Mouse (Mus musculus) monocyte, adult 5-6 weeks (primary cell): ENCODE measurements around the gene Col4a3bp. TPM values are rescaled to one million over a fixed set of nuclear protein-coding genes. Genes with fewer than 3 reads are reported as not detected.
A peak's percentile ranks its signal among the peaks of the same experiment; 100 is the strongest.

Experiments used
- ATAC-seq: fragments of 153-309, 156-312 bp; replicated peaks from 2 replicates; pipeline ENCODE4 v1.8.0; 2017; ENCODE audit warnings: mild to moderate bottlenecking; ENCODE audit not compliant: low TSS enrichment, insufficient number of reproducible peaks, severe bottlenecking, poor library complexity, low FRiP score
- total RNA-seq: library from RNA; stranded (forward); fragments of 200-1000, 200-491, 200-594 nt; gene quantifications from 3 replicates; pipeline ENCODE4 v1.2.3, GENCODE M21; 2017

Col4a3bp gene
- total RNA-seq = 65.6 to 111 TPM (median 93.7 TPM) in 3 replicates

DNA sequence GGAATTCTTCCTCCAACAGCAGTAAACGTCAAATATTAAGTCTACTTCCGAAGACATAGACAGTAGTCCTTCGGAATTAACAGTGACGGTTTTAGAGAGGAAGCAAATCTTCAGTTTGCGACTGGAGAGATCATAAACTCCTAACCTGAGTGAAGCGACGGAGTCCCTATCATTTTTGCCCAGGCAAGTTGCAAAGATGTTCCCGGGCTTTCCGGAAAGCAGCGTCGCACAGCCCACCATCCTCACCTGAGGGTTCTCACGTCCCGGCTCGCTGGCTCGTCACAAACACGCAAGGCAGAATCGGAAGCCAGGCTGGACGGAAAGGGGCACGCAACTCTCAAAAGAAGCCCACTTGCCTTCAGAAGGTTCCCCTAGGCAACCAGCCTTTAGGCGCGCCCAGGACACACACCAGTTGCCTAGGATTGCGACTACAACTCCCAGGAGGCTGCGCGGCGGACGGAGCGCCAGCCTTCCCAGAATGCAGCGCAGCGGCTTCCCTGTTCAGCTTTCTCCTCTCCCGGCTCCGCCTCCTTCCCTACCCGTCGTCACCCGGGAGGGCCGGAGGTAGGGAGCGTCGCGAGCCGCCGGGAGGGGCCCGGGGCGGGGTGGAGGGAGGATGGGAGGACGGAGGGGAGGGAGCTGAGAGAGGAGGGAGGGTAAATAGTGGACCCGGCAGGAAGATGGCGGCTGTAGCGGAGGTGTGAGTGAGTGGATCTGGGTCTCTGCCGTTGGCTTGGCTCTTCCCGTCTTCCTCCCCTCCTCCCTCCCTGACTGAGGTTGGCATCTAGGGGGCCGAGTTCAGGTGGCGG is at the start of gene Col4a3bp, which contains the start of gene Polk:
Col4a3bp (plus strand) TSS at position 538 of the 809 bp plus-strand sequence.
Polk (minus strand) TSS at position 499 of the 809 bp plus-strand sequence.
- ATAC-seq = peak; percentile 98

DNA sequence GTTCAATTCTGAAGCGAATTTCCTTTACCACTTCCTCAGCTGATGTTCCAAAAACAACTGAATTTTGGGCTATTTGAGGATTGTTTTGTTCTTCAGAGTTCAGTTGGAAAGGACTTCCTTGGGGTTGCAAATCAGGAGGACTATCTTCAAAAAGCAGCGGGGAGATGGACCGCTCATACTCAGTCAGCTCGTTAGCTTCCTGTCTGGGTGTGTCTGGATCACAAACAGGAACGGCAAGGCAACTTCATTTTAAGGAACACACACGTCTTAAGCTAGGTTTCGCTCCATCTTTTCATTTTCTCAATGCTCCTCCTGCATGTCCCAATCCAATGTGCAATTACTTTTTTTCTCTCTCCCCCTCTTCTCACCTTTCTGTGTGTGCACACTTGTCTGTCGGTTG is 45.8 kb upstream of the Col4a3bp start:
- ATAC-seq = peak; percentile 27; the same call in 1 of the 2 replicates

DNA sequence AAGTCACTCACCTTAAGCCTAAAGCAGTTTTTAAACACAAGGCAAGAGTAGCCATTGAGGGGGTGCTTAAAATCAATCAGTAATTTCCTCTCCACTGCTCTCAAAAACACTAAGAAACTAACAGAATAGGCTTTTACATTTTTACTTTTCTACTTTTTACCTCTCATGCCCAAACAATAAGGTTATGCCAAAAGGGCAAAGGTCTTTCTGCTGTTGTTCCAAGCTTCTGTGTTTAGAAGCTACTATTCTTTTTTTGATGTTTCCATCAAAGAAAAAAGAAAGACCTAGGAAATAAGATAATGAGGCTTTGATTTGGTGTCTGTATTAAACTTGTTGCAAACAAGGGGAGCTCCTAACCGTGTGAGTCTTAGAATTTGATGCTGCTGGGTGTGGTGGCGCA is 42.5 kb upstream of the Col4a3bp start:
- ATAC-seq = no peak

DNA sequence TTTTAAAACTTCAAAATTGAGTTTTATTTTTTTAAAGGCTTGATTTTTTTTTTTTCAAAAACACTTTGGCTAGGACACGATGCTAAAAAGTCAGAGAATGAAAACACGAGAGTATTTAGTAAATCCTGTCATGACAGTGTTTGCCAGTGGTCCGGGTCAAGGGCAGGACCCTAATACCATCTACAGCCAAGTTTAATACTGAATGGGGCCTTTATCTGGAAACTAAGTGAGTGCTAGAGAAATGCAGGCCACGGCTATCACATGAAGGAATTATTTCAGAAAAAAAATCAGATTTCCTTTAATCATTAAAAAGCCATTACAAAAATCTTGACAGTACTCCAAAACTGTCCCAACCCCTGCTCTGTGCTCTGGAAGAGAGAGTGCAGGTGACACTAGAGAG is 36.8 kb upstream of the Col4a3bp start:
- no peak for ATAC-seq

DNA sequence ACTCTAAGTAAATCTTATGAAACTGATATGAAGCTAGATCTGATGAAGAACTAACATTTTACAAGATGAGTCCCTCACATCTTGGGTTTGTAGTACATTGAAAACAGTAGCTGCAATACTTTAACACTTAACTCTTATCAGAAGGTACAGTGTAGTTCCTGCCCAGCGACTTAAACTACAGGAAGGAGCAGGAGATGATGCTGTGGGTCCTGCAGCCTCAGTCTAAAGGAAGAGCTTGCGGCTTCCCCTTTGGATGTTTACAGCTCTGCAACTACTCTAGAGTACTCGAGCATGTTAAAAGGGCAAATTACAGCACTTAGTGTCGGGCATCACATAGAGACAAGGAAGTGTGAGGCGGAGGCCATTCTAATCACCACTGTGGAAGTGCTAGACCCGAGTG is 36.1 kb upstream of the Col4a3bp start:
- ATAC-seq = 0 out of 2 replicates have a peak, but pooled peaks have one; percentile 34

DNA sequence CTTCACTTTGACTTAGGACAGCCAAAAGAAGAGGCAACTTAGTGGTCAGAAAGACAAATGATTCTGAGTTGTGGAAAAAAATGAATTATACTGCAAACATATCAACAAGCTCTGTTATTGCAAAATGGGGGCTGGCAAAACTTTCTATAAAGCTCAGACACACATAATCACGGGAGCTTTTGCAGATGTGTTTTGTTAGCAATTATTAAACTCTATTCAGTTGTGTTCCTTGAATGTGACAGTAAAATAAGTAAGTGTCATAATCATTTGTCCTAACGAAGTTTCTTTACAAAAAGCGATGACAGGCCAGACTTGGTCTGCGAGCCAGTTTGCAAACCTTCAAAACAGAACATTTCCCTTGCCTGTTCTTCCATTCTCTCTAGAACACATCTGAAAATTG is 34.9 kb upstream of the Col4a3bp start:
- no peak for ATAC-seq

DNA sequence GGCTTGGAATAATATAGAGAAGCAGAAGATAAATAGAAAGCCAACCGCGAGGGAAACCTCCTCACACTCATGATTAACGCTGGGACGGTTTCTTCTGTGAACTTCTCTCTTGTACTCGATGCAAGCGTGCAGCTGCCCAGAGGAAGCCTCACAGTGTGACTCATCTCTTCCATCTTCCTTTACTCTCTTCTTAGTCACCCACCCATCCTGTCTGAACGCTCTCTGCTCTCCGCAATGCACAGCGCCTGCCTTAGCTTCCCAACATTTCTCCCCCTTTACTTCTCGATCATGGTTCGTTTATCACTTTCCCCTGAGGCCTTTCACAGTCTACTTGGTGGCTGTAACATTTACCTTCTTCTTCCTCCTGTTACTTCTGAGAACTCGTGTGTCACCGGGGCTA is 31.8 kb upstream of the Col4a3bp start:
- ATAC-seq = peak; percentile 69

DNA sequence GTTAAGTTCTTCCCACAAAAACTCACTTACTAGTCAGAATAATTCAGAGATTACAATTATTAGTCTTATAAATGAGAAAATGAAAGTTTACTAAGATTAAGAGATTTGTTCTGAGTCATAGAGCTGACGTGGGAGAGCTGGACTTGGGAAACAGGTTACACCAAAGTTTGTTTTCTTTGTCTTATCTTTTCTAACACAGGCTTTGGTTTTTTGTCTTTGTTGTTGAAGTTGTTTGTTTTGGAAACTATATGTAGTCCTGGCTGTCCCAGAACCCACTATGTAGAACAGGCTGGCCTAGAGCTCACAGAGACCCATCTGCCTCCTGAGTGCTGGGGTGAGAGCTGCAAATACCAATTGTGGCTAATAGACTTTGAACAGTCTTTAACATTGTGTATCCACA is 31.2 kb upstream of the Col4a3bp start:
- ATAC-seq = no peak

DNA sequence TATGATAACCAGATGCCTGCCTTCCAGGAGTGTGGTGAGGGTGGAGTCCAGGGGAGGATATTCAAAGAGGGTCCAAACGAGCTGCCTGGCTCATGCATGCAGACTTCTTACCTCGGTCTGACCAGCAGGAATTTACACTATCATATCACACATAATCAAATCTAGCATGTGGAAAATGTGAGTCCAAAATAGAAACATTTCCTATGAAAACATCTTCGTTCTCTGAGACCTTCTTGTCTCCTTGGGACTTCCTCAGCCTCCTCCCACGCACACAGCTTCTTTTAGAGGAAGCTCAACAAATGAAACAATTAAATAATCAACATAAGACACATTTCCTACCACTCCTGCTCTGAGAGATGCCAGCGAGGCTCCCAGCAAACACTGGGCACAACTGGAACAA is 30.5 kb upstream of the Col4a3bp start:
- ATAC-seq = no peak

DNA sequence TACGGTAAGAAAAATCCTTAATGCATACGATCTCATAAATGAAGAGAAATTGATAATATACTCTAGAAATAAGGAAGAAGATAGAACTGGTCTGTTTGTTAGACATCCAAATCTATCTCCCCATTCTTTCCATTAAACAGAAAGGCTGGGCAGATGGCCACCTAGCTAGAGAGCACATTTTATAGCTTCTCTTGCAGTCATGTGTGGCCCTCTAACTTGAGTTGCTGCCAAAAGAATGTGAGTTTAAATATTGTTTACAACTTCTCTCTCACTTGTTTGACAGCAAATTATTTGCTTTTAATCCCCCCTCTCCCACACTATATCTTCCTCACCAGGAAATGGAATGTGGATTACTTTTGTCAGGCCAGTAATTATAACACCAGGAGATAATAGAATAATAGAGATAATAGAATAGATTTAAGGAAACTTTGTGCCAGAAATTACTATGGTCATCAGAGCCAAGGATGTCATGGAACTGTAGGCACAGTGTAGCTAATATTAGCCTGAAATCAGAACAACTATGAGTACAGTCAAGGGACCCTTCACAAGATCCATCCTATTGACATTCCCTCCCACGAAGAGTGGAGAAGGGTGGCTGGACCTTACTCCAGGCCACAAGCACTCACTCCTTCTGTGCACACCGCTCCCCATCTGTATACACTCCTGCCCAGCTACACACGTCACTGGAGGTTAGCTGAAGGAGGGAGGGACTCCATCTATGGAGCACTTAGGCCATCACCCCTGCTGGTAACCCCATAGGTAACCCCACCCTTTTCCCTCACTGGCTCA is 28.1 kb upstream of the Col4a3bp start:
- no peak for ATAC-seq

DNA sequence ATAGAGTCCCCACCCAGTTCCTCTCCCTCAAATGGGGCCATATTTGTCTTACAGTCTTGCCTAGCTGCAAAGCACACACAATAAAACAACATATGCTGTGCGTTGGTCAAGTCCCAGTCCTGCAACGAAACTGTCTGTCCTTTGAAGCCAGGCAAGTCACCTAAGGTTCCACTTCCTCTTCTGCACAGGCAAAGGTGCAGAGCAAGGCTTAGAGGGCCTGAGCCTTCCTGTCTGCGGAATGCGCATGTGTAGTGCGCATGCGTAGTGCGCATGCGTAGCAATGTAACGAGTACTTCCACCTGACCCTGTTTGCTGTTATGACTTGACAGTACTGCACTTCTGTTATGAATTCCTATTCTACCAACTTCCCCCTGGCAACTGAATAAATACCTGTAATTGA is 26.2 kb upstream of the Col4a3bp start:
- no peak for ATAC-seq

DNA sequence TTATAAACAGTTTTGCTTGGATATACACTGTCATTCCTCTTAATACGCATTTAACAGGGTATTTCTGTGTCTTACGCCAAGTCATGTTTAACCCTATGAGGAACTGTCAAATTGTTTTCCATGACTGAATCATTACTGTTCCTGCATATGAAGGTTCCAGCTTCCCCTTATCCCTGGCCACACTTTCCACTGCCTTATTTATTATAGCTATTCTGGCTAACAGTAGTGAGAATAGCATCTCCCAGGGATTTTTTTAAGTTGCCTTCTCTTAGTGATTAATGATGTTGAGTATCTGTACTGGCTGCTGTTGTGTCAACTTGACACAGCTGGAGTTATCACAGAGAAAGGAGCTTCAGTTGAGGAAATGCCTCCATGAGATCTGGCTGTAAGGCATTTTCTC is 25.1 kb upstream of the Col4a3bp start:
- ATAC-seq = no peak

DNA sequence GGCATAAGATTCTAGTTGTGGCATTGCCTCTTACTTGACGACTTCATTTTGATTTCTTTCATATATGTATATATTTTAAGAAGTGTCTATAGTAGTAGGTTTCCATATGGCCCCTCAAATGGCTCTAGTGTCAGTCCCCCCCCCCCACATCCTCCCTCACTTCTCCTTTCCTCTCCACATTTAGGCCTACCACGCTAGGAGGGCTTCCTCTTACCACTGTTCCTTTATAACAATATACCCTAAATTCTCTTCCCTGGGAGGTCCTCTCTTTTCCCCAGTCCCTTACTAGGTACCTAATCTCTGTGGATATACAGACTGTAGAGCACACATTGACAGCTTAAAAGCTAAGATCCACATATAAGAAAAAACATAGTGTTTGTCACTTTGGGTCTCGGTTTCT is 21.1 kb upstream of the Col4a3bp start:
- no peak for ATAC-seq

DNA sequence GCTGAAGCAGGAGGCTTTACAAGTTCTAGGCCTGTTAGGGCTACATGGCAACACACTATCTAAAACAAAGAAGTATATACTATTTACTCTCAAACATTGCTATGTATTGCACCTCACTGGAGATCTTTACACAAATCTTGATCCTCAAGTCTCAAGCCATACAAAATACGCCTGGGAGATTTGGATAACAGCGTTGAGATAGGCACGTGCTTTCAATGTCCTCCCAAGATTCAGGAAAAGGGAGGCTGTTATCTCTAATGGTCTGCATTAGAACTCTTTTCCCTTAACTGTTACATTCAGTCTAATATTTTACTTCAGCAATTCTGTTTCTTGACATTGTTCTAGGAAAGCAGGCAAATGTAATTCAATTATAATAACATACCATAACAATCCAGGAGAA is 15.4 kb upstream of the Col4a3bp start:
- no peak for ATAC-seq

DNA sequence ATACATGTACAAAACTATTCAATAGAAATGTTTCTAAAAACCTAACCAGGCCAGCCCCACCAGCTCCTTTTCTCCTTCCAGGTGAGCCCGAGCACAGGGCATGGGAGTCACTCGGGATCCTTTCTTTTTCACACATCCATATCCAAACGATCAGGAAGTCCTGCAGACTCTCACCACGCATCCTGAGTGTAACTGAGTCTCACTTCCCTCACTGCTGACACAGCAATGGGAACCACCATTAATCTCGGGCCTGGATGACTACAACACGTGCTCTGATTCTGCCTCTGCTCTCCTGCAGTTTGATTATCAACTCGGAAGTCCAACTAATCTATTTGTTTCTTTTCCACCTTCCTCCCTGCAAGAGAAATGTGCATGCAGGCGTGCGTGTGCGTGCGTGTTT is 14.6 kb upstream of the Col4a3bp start:
- ATAC-seq = no peak

DNA sequence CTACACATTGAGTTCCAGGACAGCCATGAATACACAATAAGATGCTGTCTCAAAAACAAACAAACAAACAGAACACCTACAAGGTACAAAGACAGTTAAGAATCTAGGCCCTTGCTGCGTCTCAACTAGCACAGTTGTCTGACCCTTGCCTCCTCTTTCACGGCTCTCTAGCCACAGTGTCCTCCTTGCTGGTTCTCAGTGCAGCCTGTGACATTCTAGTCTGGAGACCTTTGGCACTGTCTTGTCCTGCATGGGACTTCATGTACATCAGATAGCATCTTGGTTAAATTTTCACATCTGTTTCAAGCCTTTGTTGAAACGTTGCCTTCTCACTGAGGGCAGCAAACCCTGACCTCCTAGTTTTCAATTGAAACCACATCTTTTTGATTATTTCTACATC is 13.6 kb upstream of the Col4a3bp start:
- ATAC-seq = no peak

DNA sequence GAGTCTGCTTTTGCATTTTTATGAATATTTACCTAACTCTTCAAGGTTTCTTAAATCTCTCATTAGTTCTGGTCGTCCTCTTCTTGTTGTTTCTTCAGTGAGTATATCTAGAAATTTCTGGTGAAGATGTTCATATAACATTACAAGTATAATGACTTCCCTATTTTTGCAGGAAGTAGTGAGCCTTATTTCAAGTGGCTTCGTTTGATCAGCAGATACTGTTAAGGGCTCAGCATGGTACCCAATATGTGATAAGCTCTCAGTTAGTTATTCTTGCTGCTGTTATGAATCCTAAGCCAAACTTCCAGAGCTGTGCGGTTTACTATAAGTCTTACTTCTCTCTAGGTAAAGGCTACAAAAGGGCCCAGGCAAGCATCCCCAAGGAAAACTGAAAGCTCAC is 12.9 kb upstream of the Col4a3bp start:
- ATAC-seq = no peak

DNA sequence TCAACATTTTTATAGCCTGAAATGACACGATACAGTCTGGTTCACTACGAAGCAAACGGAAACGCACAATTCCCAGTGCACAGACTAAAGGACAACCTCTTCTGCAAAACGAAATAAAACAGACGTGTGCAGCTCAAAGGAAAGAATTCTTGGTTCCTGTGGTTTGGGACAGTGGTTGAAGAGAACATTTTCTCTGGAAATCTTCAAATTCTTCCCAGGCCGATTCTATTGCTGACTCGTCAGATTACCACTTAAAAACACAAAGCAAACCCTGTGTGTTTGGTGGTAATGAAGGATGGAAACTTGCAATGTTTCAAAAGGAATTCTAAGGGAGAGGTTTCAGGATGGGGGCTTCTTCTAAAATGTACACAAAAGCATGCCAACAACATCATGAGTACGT is 12.4 kb upstream of the Col4a3bp start:
- ATAC-seq = no peak

DNA sequence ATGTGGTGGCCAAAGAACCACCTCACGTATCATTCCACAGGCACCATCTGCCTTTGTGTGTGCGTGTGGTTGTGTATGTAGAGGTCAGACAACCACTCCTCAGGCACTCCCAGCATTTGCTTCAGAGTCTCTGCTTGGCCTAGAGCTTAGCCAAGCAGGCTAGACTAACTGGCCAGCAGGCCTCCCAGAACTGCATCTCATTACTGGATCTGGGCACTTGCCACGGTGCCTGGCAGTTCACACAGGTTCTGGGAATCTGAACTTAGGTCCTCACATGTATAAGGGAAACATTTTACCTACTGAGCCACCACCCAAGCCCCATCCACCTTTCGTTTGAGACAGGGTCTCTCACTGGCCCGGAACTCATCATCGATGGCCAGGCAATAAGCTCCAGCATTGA is 10.2 kb upstream of the Col4a3bp start:
- no peak for ATAC-seq

DNA sequence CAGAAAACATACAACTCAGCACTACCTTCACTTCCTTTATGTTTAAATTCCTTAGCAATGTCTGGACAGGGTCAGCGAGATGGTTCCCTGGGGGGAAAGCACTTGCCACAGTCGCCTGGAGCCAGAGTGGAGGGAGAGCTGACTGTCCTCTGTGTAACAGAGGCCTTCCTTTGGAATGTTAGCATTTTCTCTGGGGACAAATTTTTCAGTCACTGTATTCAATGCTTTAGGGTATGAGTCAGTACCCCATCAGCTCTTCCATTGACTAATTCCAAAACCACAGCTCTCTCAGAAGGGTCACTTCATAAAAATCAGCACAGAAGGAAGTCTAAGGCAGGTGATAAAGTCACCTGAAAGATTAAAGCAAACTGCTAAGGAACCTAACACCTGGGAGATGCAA is 8.7 kb upstream of the Col4a3bp start:
- ATAC-seq = no peak
